10 mouse cellular contexts compared by ENCODE assay signal in the genomic region with DNA sequence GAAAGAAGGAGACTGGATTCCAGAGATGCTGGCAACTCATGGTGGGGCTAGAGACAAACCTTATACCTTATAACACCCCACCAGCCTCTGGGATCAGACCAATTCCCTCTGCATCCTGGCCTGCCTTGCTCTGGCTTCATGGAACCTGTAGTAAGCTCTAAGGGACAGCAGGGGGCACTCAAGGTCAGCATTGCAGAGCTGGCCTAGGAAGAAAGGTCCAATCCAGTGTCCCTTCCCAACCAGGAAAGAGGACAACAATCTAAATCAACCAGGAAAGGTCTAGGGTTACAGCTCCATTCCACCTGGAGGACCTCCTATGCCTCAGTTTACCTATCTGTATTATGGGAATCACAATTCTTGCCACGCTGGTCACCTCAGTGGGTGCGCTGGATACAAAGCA. TPM values are rescaled to one million over a fixed set of nuclear protein-coding genes. Genes with fewer than 3 reads are reported as not detected.
DNase-seq lines count a peak whose midpoint lies in the region; ATAC-seq and TF ChIP-seq lines count a peak whose summit lies in the region.
"Had no signal": no experiment of that assay in that cellular context is flagged by ENCODE, and none has a peak within 500 bp of the region (broad histone marks: within the 10 kb centered on the region; RNA-seq: fewer than 3 reads in every experiment).

No protein-coding gene starts in this region.

- no peaks in the 10 kb centered on the region for H3K27me3 ChIP-seq in midbrain, embryonic 12.5 days
- no peaks in the 10 kb centered on the region for H3K27me3 ChIP-seq in midbrain, embryonic 16.5 days (ENCODE audit: control insufficient read depth, insufficient read depth, low read depth, low read length)
- no peaks in the 10 kb centered on the region for H3K27me3 ChIP-seq in hindbrain, postnatal 0 days (ENCODE audit: insufficient read depth, low read length)
- H3K27me3 ChIP-seq: embryonic facial prominence, embryonic 15.5 days; megakaryocyte, embryonic 14.5 days had no signal

- ATAC-seq in midbrain, embryonic 12.5 days (ENCODE audit: low FRiP score, low read depth), result 0 out of 2 replicates have a peak, but pooled peaks have one; percentile 12
- no peak for ATAC-seq in midbrain, embryonic 16.5 days
- ATAC-seq in hindbrain, postnatal 0 days, result peak; percentile 50; the same call in 1 of the 2 replicates
- ATAC-seq in megakaryocyte-erythroid progenitor cell, adult 5-6 weeks (replicated peaks; ENCODE audit: low FRiP score, low TSS enrichment, poor library complexity, severe bottlenecking), result peak; percentile 54

- no peak overlapping the region for H3K9ac ChIP-seq in midbrain, embryonic 12.5 days (replicated peaks)
- no peak overlapping the region for H3K9ac ChIP-seq in midbrain, embryonic 16.5 days (ENCODE audit: low read depth, low read length)
- no peak overlapping the region for H3K9ac ChIP-seq in hindbrain, postnatal 0 days (replicated peaks; ENCODE audit: low read length)
- H3K9ac ChIP-seq: embryonic facial prominence, embryonic 15.5 days had no signal

- DNase-seq in adrenal gland, postnatal 10 days, result peak; percentile 77
- DNase-seq in embryo, embryonic 9.5 days (ENCODE audit: extremely low spot score), result peak; percentile 61
- DNase-seq in hindbrain, postnatal 0 days (ENCODE audit: low spot score), result peak; percentile 59
- DNase-seq in layer of hippocampus, postnatal 36 days, result peak; percentile 20 to 45
- DNase-seq in thymus, postnatal 14 days, result peak; percentile 31

- 93% methylated on average over 2 of the region's 2 CpGs for WGBS in midbrain, embryonic 12.5 days
- 96% methylated on average over 2 of the region's 2 CpGs for WGBS in midbrain, embryonic 16.5 days
- WGBS in hindbrain, postnatal 0 days, result 96% methylated on average over 2 of the region's 2 CpGs

- H3K27ac ChIP-seq in midbrain, embryonic 12.5 days (replicated peaks), result no peak overlapping the region
- H3K27ac ChIP-seq in midbrain, embryonic 16.5 days (ENCODE audit: low read length), result no peak overlapping the region
- no peak overlapping the region for H3K27ac ChIP-seq in hindbrain, postnatal 0 days
- H3K27ac ChIP-seq: embryonic facial prominence, embryonic 15.5 days had no signal

- no peak overlapping the region for H3K4me2 ChIP-seq in midbrain, embryonic 12.5 days (replicated peaks)
- no peak overlapping the region for H3K4me2 ChIP-seq in midbrain, embryonic 16.5 days (ENCODE audit: low read length)
- no peak overlapping the region for H3K4me2 ChIP-seq in hindbrain, postnatal 0 days (ENCODE audit: low read depth, low read length)
- H3K4me2 ChIP-seq: embryonic facial prominence, embryonic 15.5 days had no signal

- 0 out of 2 replicates have a peak, but pooled peaks cover 4% of the 10 kb centered on the region for H3K36me3 ChIP-seq in midbrain, embryonic 12.5 days
- peaks cover 8% of the 10 kb centered on the region for H3K36me3 ChIP-seq in midbrain, embryonic 16.5 days (ENCODE audit: control insufficient read depth, insufficient read depth, low read length)
- no peaks in the 10 kb centered on the region for H3K36me3 ChIP-seq in hindbrain, postnatal 0 days (ENCODE audit: insufficient read depth, low read length)
- H3K36me3 ChIP-seq: embryonic facial prominence, embryonic 15.5 days had no signal

- peaks cover 7% of the 10 kb centered on the region for H3K4me1 ChIP-seq in midbrain, embryonic 12.5 days
- peaks cover 3% of the 10 kb centered on the region; the same call in 1 of the 2 replicates for H3K4me1 ChIP-seq in midbrain, embryonic 16.5 days (ENCODE audit: control insufficient read depth, insufficient read depth, low read length)
- H3K4me1 ChIP-seq in hindbrain, postnatal 0 days (ENCODE audit: insufficient read depth, low read length), result no peaks in the 10 kb centered on the region; the same call in 1 of the 2 replicates

- TF ChIP-seq CTCF in hindbrain, postnatal 0 days (IDR thresholded peaks at IDR 0.05; ENCODE audit: low read depth), result peak; percentile 88

- H3K9me3 ChIP-seq in midbrain, embryonic 12.5 days, result no peaks in the 10 kb centered on the region
- H3K9me3 ChIP-seq in midbrain, embryonic 16.5 days (replicated peaks; ENCODE audit: control insufficient read depth, low read length, poor library complexity, severe bottlenecking), result no peaks in the 10 kb centered on the region
- no peaks in the 10 kb centered on the region for H3K9me3 ChIP-seq in hindbrain, postnatal 0 days (ENCODE audit: low read length)
- H3K9me3 ChIP-seq: embryonic facial prominence, embryonic 15.5 days; megakaryocyte, embryonic 14.5 days had no signal

- no peak overlapping the region for H3K4me3 ChIP-seq in midbrain, embryonic 12.5 days
- no peak overlapping the region for H3K4me3 ChIP-seq in midbrain, embryonic 16.5 days (ENCODE audit: low read depth, low read length)
- no peak overlapping the region for H3K4me3 ChIP-seq in hindbrain, postnatal 0 days (ENCODE audit: low read length)
- H3K4me3 ChIP-seq: embryonic facial prominence, embryonic 15.5 days; megakaryocyte, embryonic 14.5 days had no signal

RNA-seq across cellular contexts. Expression of a gene that starts 18.4 kb away (rescaled TPM):
- 7.8 and 8.4 TPM in 2 replicates for polyA plus RNA-seq in midbrain, embryonic 12.5 days (2016; fragmentation: Nextera tagmentation; extraction: Ambion mirVana)
- polyA plus RNA-seq in midbrain, embryonic 16.5 days (2015; fragmentation: Nextera tagmentation; extraction: Ambion mirVana), result 14.7 and 15.2 TPM in 2 replicates
- 1 to 10 TPM; 6.6 to 9.2 TPM for total RNA-seq in adrenal gland, postnatal 10 days (2021)
- 11.0 and 13.9 TPM in 2 replicates for total RNA-seq in hindbrain, postnatal 0 days (2014; rRNA removed)
- 8.8 and 10.7 TPM in 2 replicates for polyA plus RNA-seq in hindbrain, postnatal 0 days (2015; fragmentation: Nextera tagmentation; extraction: Ambion mirVana)
- 1 to 10 TPM; 1.2 to 1.9 TPM for total RNA-seq in layer of hippocampus, postnatal 36 days (2021)
- total RNA-seq in megakaryocyte-erythroid progenitor cell, adult 5-6 weeks (2014; fragmentation: Nextera tagmentation), result 13.2 and 13.9 TPM in 2 replicates
- total RNA-seq in megakaryocyte-erythroid progenitor cell, adult 5-6 weeks (2017), result 2.6 and 5.7 TPM in 2 replicates

RNA-seq across cellular contexts. Expression of a gene that starts 57.8 kb away (rescaled TPM):
- 36.3 and 39.8 TPM in 2 replicates for polyA plus RNA-seq in midbrain, embryonic 12.5 days (2016; fragmentation: Nextera tagmentation; extraction: Ambion mirVana)
- polyA plus RNA-seq in midbrain, embryonic 16.5 days (2015; fragmentation: Nextera tagmentation; extraction: Ambion mirVana), result 33.2 TPM in 2 replicates
- 10 to 100 TPM; 36.6 to 51.9 TPM for total RNA-seq in adrenal gland, postnatal 10 days (2021)
- total RNA-seq in hindbrain, postnatal 0 days (2014; rRNA removed), result 126 and 158 TPM in 2 replicates
- 23.2 and 24.3 TPM in 2 replicates for polyA plus RNA-seq in hindbrain, postnatal 0 days (2015; fragmentation: Nextera tagmentation; extraction: Ambion mirVana)
- 10 to 100 TPM; 86.4 to 91.9 TPM for total RNA-seq in layer of hippocampus, postnatal 36 days (2021)
- 106 and 117 TPM in 2 replicates for total RNA-seq in megakaryocyte-erythroid progenitor cell, adult 5-6 weeks (2014; fragmentation: Nextera tagmentation)
- total RNA-seq in megakaryocyte-erythroid progenitor cell, adult 5-6 weeks (2017), result 33.9 and 34.7 TPM in 2 replicates
